Mouse (Mus musculus): ENCODE data around the gene Slc27a4. TPM values are rescaled to one million over a fixed set of nuclear protein-coding genes. Genes with fewer than 3 reads are reported as not detected.

Gene Slc27a4
- polyA plus RNA-seq, 1 experiment from 2014 or later = 45.9 TPM

DNA sequence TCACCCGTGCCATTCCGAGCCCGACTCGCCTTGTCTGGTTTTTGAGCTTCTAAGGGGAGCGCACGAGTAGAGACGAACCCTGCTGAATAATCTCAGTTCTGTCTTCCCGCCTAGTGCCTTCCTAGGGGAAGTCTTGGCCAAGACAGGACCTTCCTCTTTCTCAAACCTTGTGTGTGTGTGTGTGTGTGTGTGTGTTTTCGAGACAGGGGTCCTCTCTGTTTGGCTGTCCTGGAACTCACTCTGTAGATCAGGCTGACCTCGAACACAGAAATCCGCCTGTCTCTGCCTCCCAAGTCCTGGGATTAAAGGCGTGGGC, 25.2 kb downstream of the Slc27a4 start:
- Histone ChIP-seq H3K27me3 (replicated peaks) (no peaks in the 10 kb centered on the region), H3K27ac (peak overlapping the region; percentile 54), H3K4me3 (peak overlapping the region; percentile 71), H3K9ac (peak overlapping the region; percentile 61), H3K4me1 (peaks cover 17% of the 10 kb centered on the region), H3K36me3 (replicated peaks) (no peaks in the 10 kb centered on the region), H3K9me3 (no peaks in the 10 kb centered on the region), H3K4me2 (peak overlapping the region; percentile 87)
- 4% methylated on average over 12 of the region's 12 CpGs for WGBS
- peak; percentile 11 for ATAC-seq (replicated peaks)

- no peak overlapping the region for H3K4me3 ChIP-seq
- ATAC-seq (replicated peaks) = no peak
- no peak overlapping the region for H3K27ac ChIP-seq
- H3K4me1 ChIP-seq = peaks cover 24% of the 10 kb centered on the region
- H3K9me3 ChIP-seq = no peaks in the 10 kb centered on the region
- no peak overlapping the region for H3K4me2 ChIP-seq
- H3K9ac ChIP-seq = no peak overlapping the region
- 90% methylated on average over 4 of the region's 4 CpGs for WGBS
- 0 out of 2 replicates have a peak, but pooled peaks cover 3% of the 10 kb centered on the region for H3K36me3 ChIP-seq (replicated peaks)
- H3K27me3 ChIP-seq (replicated peaks) = no peaks in the 10 kb centered on the region
These were observed 28.7 kb downstream of the Slc27a4 start for GRCm38 (mm10) chr2:29831106-29831505.

DNA sequence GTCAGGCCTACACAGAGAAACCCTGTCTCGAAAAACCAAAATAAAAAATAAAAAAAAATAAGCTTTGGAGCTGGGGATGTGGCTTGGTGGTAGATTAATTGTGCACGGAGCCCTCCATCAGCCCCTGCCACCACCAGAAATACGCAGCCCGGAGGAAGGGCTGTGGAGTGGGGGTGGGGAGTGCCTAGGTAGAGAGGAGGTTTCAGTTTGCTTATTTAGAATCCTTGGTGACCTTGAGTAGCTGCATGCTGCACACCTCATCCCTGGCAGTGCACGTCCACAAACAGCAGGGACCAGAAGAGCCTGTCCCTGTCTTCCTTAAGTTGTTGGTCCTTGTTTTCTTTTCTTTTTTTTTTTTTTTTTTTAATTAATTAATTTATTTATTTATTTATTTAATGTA, 31.4 kb downstream of the Slc27a4 start:
- Histone ChIP-seq H3K27ac (no peak overlapping the region), H3K9me3 (no peaks in the 10 kb centered on the region), H3K4me1 (peaks cover 9% of the 10 kb centered on the region; the same call in 1 of the 2 replicates), H3K9ac (no peak overlapping the region), H3K27me3 (replicated peaks) (no peaks in the 10 kb centered on the region), H3K36me3 (replicated peaks) (0 out of 2 replicates have a peak, but pooled peaks cover 5% of the 10 kb centered on the region), H3K4me3 (no peak overlapping the region), H3K4me2 (no peak overlapping the region)
- ATAC-seq (replicated peaks) = no peak
- WGBS = 95% methylated on average over 5 of the region's 5 CpGs

DNA sequence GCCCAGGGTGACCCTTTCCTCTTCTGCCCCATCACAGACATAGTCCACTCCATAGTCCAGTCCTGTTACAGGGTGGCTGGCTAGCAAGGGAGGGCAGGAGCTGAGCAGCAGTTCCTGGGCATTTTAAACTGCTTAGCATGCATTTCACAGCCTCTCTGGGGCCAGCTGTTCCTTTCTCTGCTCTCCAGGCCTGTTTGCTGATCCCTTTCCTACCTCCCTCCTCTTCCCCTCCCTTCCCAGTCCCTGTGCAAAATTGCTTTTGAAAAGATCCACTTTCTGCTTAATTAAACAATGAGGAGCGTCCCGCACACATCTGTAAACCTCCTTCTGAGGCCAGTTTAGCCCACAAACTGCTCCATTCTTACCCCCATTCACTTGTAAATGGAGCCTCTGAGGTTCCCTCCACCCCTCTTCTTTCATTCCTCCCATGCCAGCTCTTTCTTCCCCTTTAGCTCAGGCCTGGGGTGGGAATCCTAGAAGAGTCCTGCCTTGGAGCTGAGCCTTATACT, 33.0 kb downstream of the Slc27a4 start:
- no peak overlapping the region for H3K9ac ChIP-seq

DNA sequence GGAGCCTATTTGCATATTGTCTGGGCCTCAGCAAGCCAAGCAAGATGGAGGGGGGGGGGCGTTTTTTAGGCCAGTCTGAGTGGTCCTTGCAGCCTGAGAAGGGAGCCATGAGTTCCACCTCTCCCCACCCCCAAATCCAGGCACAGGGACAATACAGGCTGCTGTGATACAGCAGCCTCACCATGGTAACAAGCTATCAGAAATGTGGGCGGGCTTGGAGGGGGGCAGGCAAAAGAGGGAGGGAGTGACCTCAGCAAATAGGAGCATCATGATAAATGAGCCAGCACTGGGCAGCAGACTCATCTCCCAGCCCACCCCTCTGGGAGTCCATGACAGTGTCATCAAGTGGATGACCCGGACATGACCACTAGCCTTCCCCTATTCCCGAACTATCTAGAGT, 37.0 kb downstream of the Slc27a4 start:
- ATAC-seq (replicated peaks) = peak; percentile 62

More for the DNA sequence above, 33.0 kb downstream of the Slc27a4 start:
- 0 out of 2 replicates have a peak, but pooled peaks cover 5% of the 10 kb centered on the region for H3K36me3 ChIP-seq (replicated peaks)
- no peak overlapping the region for H3K4me2 ChIP-seq
- H3K4me1 ChIP-seq = peaks cover 9% of the 10 kb centered on the region; the same call in 1 of the 2 replicates
- 17% methylated on average over 2 of the region's 2 CpGs for WGBS
- no peak; the same call in 1 of the 2 replicates for ATAC-seq (replicated peaks)
- H3K9me3 ChIP-seq = no peaks in the 10 kb centered on the region
- no peak overlapping the region for H3K4me3 ChIP-seq
- no peaks in the 10 kb centered on the region for H3K27me3 ChIP-seq (replicated peaks)
- peak overlapping the region; percentile 35 for H3K27ac ChIP-seq

GRCm38 (mm10) chr2:29843231-29844105, 41.0 kb downstream of the Slc27a4 start:
- no peak; the same call in 1 of the 2 replicates for ATAC-seq (replicated peaks)
- Histone ChIP-seq H3K9me3 (no peaks in the 10 kb centered on the region), H3K36me3 (replicated peaks) (no peaks in the 10 kb centered on the region), H3K27ac (no peak overlapping the region), H3K9ac (no peak overlapping the region), H3K4me3 (no peak overlapping the region), H3K4me2 (no peak overlapping the region), H3K27me3 (replicated peaks) (no peaks in the 10 kb centered on the region), H3K4me1 (peaks cover 37% of the 10 kb centered on the region)
- 27% methylated on average over 9 of the region's 9 CpGs for WGBS

More for the DNA sequence above, 37.0 kb downstream of the Slc27a4 start:
- Histone ChIP-seq H3K4me2 (no peak overlapping the region), H3K9me3 (no peaks in the 10 kb centered on the region), H3K4me1 (peaks cover 24% of the 10 kb centered on the region), H3K4me3 (no peak overlapping the region), H3K36me3 (replicated peaks) (0 out of 2 replicates have a peak, but pooled peaks cover 3% of the 10 kb centered on the region), H3K27me3 (replicated peaks) (no peaks in the 10 kb centered on the region), H3K27ac (peak overlapping the region; percentile 46; the same call in 1 of the 2 replicates), H3K9ac (no peak overlapping the region)
- WGBS = 15% methylated on average over 4 of the region's 4 CpGs

- no peaks in the 10 kb centered on the region for H3K9me3 ChIP-seq
- no peak overlapping the region for H3K9ac ChIP-seq
- no peak overlapping the region for H3K27ac ChIP-seq
- H3K27me3 ChIP-seq (replicated peaks) = no peaks in the 10 kb centered on the region
- ATAC-seq (replicated peaks) = no peak
- H3K4me1 ChIP-seq = peaks cover 37% of the 10 kb centered on the region
- no peaks in the 10 kb centered on the region for H3K36me3 ChIP-seq (replicated peaks)
- peak overlapping the region; percentile 66; the same call in 1 of the 2 replicates for H3K4me3 ChIP-seq
- 26% methylated on average over 2 of the region's 2 CpGs for WGBS
- H3K4me2 ChIP-seq = peak overlapping the region; percentile 75; the same call in 1 of the 2 replicates
These were observed 41.7 kb downstream of the Slc27a4 start for GRCm38 (mm10) chr2:29844115-29844514.

DNA sequence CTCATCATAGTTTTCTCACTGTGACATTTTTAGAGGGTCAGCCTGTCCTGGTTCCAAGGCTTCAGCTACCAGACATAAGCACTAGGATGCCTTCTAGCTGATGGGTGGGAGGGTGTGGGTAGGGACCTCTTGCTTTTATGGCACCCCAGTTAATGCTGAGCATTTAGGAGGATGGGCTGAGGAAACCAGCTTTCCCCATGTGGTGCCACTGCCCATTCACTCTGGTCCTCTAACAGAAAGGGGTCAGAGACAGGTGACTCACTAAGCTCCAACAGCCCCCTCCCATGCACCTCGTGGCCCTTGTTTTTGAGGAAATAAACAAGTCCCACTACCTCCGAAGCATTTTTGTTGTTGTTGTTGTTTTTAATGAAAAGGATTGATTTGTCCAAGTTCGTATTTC, 42.2 kb downstream of the Slc27a4 start:
- WGBS = 8% methylated on average over 3 of the region's 3 CpGs
- H3K4me1 ChIP-seq = peaks cover 37% of the 10 kb centered on the region
- peak overlapping the region; percentile 66 for H3K4me3 ChIP-seq
- peak overlapping the region; percentile 79; the same call in 1 of the 2 replicates for H3K9ac ChIP-seq
- H3K9me3 ChIP-seq = no peaks in the 10 kb centered on the region
- ATAC-seq (replicated peaks) = no peak
- H3K36me3 ChIP-seq (replicated peaks) = no peaks in the 10 kb centered on the region
- H3K27ac ChIP-seq = no peak overlapping the region
- peak overlapping the region; percentile 75 for H3K4me2 ChIP-seq
- H3K27me3 ChIP-seq (replicated peaks) = no peaks in the 10 kb centered on the region

- Histone ChIP-seq H3K27me3 (replicated peaks) (no peaks in the 10 kb centered on the region), H3K27ac (peak overlapping the region; percentile 80), H3K9me3 (no peaks in the 10 kb centered on the region), H3K9ac (peak overlapping the region; percentile 79), H3K4me1 (peaks cover 37% of the 10 kb centered on the region), H3K36me3 (replicated peaks) (no peaks in the 10 kb centered on the region), H3K4me2 (peak overlapping the region; percentile 75), H3K4me3 (peak overlapping the region; percentile 66)
- peak; percentile 27 for ATAC-seq (replicated peaks)
- WGBS = 2% methylated on average over 25 of the region's 25 CpGs
These were observed 43.2 kb downstream of the Slc27a4 start for GRCm38 (mm10) chr2:29845636-29846035.

GRCm38 (mm10) chr2:29846061-29846853, 43.8 kb downstream of the Slc27a4 start:
- H3K9ac ChIP-seq = peak overlapping the region; percentile 79
- H3K4me3 ChIP-seq = peak overlapping the region; percentile 66
- peaks cover 35% of the 10 kb centered on the region for H3K4me1 ChIP-seq
- WGBS = 2% methylated on average over 46 of the region's 47 CpGs
- H3K36me3 ChIP-seq (replicated peaks) = no peaks in the 10 kb centered on the region
- peak overlapping the region; percentile 80 for H3K27ac ChIP-seq
- H3K4me2 ChIP-seq = peak overlapping the region; percentile 75
- peak; percentile 57 for ATAC-seq (replicated peaks)
- H3K9me3 ChIP-seq = no peaks in the 10 kb centered on the region
- H3K27me3 ChIP-seq (replicated peaks) = no peaks in the 10 kb centered on the region

DNA sequence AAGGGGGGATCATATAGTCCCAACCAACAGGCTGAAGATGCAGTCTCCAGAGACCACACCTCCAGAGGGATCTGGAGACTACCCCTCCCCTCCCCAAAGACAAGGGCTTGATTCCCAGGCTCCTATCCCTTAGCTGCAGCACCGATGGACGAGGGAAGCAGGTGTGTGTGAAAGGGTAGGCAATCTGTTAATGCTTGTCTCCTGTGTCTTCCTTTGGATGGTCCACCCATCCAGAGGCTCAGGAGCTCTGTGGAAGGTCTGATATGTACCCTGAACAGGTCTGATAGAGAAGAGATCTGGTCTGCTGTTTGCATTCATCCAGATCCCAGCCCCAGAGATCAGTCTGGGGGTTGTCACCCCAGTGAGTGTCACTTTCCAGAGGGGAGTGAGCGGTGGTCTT, 44.5 kb downstream of the Slc27a4 start:
- Histone ChIP-seq H3K27ac (no peak overlapping the region), H3K4me2 (peak overlapping the region; percentile 75), H3K9ac (0 out of 2 replicates have a peak overlapping the region, but pooled peaks have one; percentile 79), H3K4me3 (peak overlapping the region; percentile 66; the same call in 1 of the 2 replicates), H3K36me3 (replicated peaks) (no peaks in the 10 kb centered on the region), H3K27me3 (replicated peaks) (no peaks in the 10 kb centered on the region), H3K4me1 (peaks cover 35% of the 10 kb centered on the region), H3K9me3 (no peaks in the 10 kb centered on the region)
- no peak for ATAC-seq (replicated peaks)
- WGBS = 23% methylated on average over 3 of the region's 3 CpGs

DNA sequence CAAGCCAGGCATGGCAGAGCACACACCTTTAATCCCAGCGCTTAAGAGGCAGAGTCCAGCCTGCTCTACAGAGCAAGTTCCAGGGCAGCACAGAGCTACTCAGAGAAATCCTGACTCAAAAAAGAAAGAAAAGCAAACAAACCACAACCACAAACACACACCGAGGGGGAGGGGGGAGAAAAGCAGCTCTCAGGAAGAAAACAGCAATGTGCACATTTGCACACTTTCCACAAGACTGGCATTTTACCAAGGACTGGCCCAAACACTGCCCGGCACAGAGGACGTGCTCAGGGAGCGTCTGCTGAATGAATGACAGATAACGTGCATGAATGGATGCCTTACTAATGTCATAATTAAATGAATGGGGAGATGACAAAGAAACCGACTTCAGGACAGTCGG, 46.6 kb downstream of the Slc27a4 start:
- Histone ChIP-seq H3K27ac (no peak overlapping the region), H3K9ac (no peak overlapping the region), H3K9me3 (no peaks in the 10 kb centered on the region), H3K4me3 (no peak overlapping the region), H3K36me3 (replicated peaks) (no peaks in the 10 kb centered on the region), H3K4me2 (no peak overlapping the region), H3K27me3 (replicated peaks) (no peaks in the 10 kb centered on the region), H3K4me1 (peaks cover 30% of the 10 kb centered on the region)
- 34% methylated on average over 8 of the region's 8 CpGs for WGBS
- no peak for ATAC-seq (replicated peaks)

Measured in midbrain, embryonic 15.5 days (tissue).